In the genomic region with DNA sequence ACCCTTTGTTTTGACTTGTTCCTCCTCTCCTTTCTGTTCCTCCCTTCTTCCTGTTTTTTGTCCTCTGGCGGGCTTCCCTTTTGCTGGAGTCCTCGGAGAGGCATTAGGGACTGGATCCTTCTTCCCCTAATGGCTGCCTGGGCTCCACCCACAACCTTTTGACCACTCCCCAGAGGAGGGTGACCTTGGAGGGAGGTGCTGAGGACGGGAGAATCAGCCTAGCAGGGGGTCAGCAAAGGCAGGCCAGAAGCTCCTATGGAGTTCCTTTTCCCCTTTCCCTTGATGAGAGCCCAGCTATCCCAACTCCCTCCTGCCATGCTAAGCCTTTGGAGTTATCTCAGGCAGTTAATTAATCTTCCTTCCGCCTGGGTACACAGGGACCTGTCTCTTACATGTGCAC, we compare ENCODE assay signal across 8 mouse cellular contexts. TPM values are rescaled to one million over a fixed set of nuclear protein-coding genes. Genes with fewer than 3 reads are reported as not detected.
DNase-seq lines count a peak whose midpoint lies in the region; ATAC-seq lines count a peak whose summit lies in the region.

No protein-coding gene starts in this region.

- no peak for ATAC-seq in forebrain, embryonic 12.5 days (ENCODE audit: low FRiP score)
- no peak for ATAC-seq in limb, embryonic 11.5 days (ENCODE audit: insufficient number of reproducible peaks, low FRiP score, low TSS enrichment, low read depth)
- ATAC-seq in stomach, embryonic 15.5 days (ENCODE audit: insufficient read depth, low FRiP score, low read depth): no peak

- peak overlapping the region; percentile 94 for H3K9ac ChIP-seq in forebrain, embryonic 12.5 days
- peak overlapping the region; percentile 85 for H3K9ac ChIP-seq in limb, embryonic 11.5 days (ENCODE audit: low read length)
- peak overlapping the region; percentile 80; the same call in 1 of the 2 replicates for H3K9ac ChIP-seq in stomach, embryonic 15.5 days

- peak overlapping the region; percentile 92 for H3K4me2 ChIP-seq in forebrain, embryonic 12.5 days
- H3K4me2 ChIP-seq in limb, embryonic 11.5 days (ENCODE audit: low read depth, severe bottlenecking): peak overlapping the region; percentile 85
- H3K4me2 ChIP-seq in stomach, embryonic 15.5 days: peak overlapping the region; percentile 77

- peaks cover 21% of the 10 kb centered on the region for H3K36me3 ChIP-seq in forebrain, embryonic 12.5 days (replicated peaks)
- peaks cover 7% of the 10 kb centered on the region for H3K36me3 ChIP-seq in limb, embryonic 11.5 days (ENCODE audit: control insufficient read depth, insufficient read depth, low read length)
- H3K36me3 ChIP-seq in midbrain, embryonic 10.5 days: peaks cover 36% of the 10 kb centered on the region
- H3K36me3 ChIP-seq in stomach, embryonic 15.5 days: peaks cover 4% of the 10 kb centered on the region

- no peaks in the 10 kb centered on the region for H3K27me3 ChIP-seq in forebrain, embryonic 12.5 days
- no peaks in the 10 kb centered on the region for H3K27me3 ChIP-seq in limb, embryonic 11.5 days (ENCODE audit: control insufficient read depth, insufficient read depth, low read length)
- H3K27me3 ChIP-seq in midbrain, embryonic 10.5 days (ENCODE audit: low read depth, poor library complexity, severe bottlenecking): no peaks in the 10 kb centered on the region
- H3K27me3 ChIP-seq in stomach, embryonic 15.5 days (replicated peaks): no peaks in the 10 kb centered on the region

- DNase-seq in layer of hippocampus, adult 9-11 months: peak; percentile 31
- DNase-seq in layer of hippocampus, adult 8-10 months (ENCODE audit: low spot score in 2 of 2): no peak
- peak; percentile 71 for DNase-seq in heart, postnatal 4 days
- peak; percentile 42 for DNase-seq in limb, embryonic 11.5 days (ENCODE audit: low spot score)
- peak; percentile 50 for DNase-seq in midbrain, embryonic 10.5 days (ENCODE audit: low spot score)

- no peaks in the 10 kb centered on the region for H3K9me3 ChIP-seq in forebrain, embryonic 12.5 days
- H3K9me3 ChIP-seq in limb, embryonic 11.5 days (ENCODE audit: control insufficient read depth, low read length): no peaks in the 10 kb centered on the region
- no peaks in the 10 kb centered on the region for H3K9me3 ChIP-seq in midbrain, embryonic 10.5 days (replicated peaks)
- H3K9me3 ChIP-seq in stomach, embryonic 15.5 days: no peaks in the 10 kb centered on the region

- H3K27ac ChIP-seq in brown adipose tissue, adult 24 weeks (replicated peaks; ENCODE audit: low read depth, low read length): peak overlapping the region; percentile 82
- peak overlapping the region; percentile 93 for H3K27ac ChIP-seq in forebrain, embryonic 12.5 days
- no peak overlapping the region for H3K27ac ChIP-seq in limb, embryonic 11.5 days (replicated peaks; ENCODE audit: low read depth, low read length)
- peak overlapping the region; percentile 96 for H3K27ac ChIP-seq in midbrain, embryonic 10.5 days (replicated peaks)
- H3K27ac ChIP-seq in stomach, embryonic 15.5 days: peak overlapping the region; percentile 87

- H3K4me1 ChIP-seq in brown adipose tissue, adult 24 weeks (ENCODE audit: control insufficient read depth, insufficient read depth, insufficient read length, low read length): peaks cover 2% of the 10 kb centered on the region; the same call in 1 of the 2 replicates
- peaks cover 46% of the 10 kb centered on the region for H3K4me1 ChIP-seq in forebrain, embryonic 12.5 days
- peaks cover 6% of the 10 kb centered on the region for H3K4me1 ChIP-seq in limb, embryonic 11.5 days (ENCODE audit: control insufficient read depth, insufficient read depth, low read length)
- H3K4me1 ChIP-seq in midbrain, embryonic 10.5 days: peaks cover 42% of the 10 kb centered on the region
- peaks cover 29% of the 10 kb centered on the region for H3K4me1 ChIP-seq in stomach, embryonic 15.5 days

- peak overlapping the region; percentile 79 for H3K4me3 ChIP-seq in brown adipose tissue, adult 24 weeks (ENCODE audit: insufficient read depth, low read depth, low read length)
- H3K4me3 ChIP-seq in forebrain, embryonic 12.5 days (replicated peaks): peak overlapping the region; percentile 73
- H3K4me3 ChIP-seq in limb, embryonic 11.5 days (ENCODE audit: low read depth, low read length): peak overlapping the region; percentile 76
- H3K4me3 ChIP-seq in midbrain, embryonic 10.5 days: peak overlapping the region; percentile 79
- H3K4me3 ChIP-seq in stomach, embryonic 15.5 days (replicated peaks): peak overlapping the region; percentile 75

- 1% methylated on average over 4 of the region's 4 CpGs for WGBS in forebrain, embryonic 12.5 days
- 6% methylated on average over 4 of the region's 4 CpGs for WGBS in limb, embryonic 11.5 days
- WGBS in midbrain, embryonic 10.5 days: 8% methylated on average over 4 of the region's 4 CpGs
- 3% methylated on average over 4 of the region's 4 CpGs for WGBS in stomach, embryonic 15.5 days

RNA-seq across cellular contexts. Expression of a gene that starts 1.2 kb away (rescaled TPM):
- 10 to 100 TPM; 26.1 to 39.8 (median 33.0) TPM for total RNA-seq in layer of hippocampus, adult 8-10 months (2022)
- 20.0 and 25.7 TPM in 2 replicates for polyA plus RNA-seq in brown adipose tissue, adult 24 weeks (2012; ENCODE audit: insufficient read depth, insufficient read length, missing spikeins)
- 78.9 and 94.2 TPM in 2 replicates for polyA plus RNA-seq in forebrain, embryonic 12.5 days (2016; fragmentation: Nextera tagmentation; extraction: Ambion mirVana)
- total RNA-seq in heart, postnatal 4 days (2021): 10 to 100 TPM; 41.6 to 43.5 TPM
- 76.2 and 80.5 TPM in 2 replicates for polyA plus RNA-seq in limb, embryonic 11.5 days (2014; fragmentation: Nextera tagmentation; extraction: Ambion mirVana)
- polyA plus RNA-seq in midbrain, embryonic 10.5 days (2016; fragmentation: Nextera tagmentation; extraction: Ambion mirVana): 91.6 and 103 TPM in 2 replicates
- polyA plus RNA-seq in stomach, embryonic 15.5 days (2015; fragmentation: Nextera tagmentation; extraction: Ambion mirVana): 57.2 and 61.4 TPM in 2 replicates

RNA-seq across cellular contexts. Expression of a gene that starts 11.7 kb away (rescaled TPM):
- total RNA-seq in layer of hippocampus, adult 8-10 months (2022): 10 to 100 TPM in 1 of 4 experiments, 1 to 10 TPM in 3; 6.0 to 13.0 (median 7.4) TPM
- 7.9 and 17.6 TPM in 2 replicates for polyA plus RNA-seq in brown adipose tissue, adult 24 weeks (2012; ENCODE audit: insufficient read depth, insufficient read length, missing spikeins)
- polyA plus RNA-seq in forebrain, embryonic 12.5 days (2016; fragmentation: Nextera tagmentation; extraction: Ambion mirVana): 31.3 and 32.5 TPM in 2 replicates
- total RNA-seq in heart, postnatal 4 days (2021): 10 to 100 TPM; 11.7 to 16.9 TPM
- 36.9 and 38.4 TPM in 2 replicates for polyA plus RNA-seq in limb, embryonic 11.5 days (2014; fragmentation: Nextera tagmentation; extraction: Ambion mirVana)
- polyA plus RNA-seq in midbrain, embryonic 10.5 days (2016; fragmentation: Nextera tagmentation; extraction: Ambion mirVana): 44.1 and 46.7 TPM in 2 replicates
- polyA plus RNA-seq in stomach, embryonic 15.5 days (2015; fragmentation: Nextera tagmentation; extraction: Ambion mirVana): 66.3 and 70.7 TPM in 2 replicates

RNA-seq across cellular contexts. Expression of a gene that starts 16.1 kb away (rescaled TPM):
- under 1 TPM in 2 of 4 experiments, not detected in 2; 0.27 to 0.36 TPM for total RNA-seq in layer of hippocampus, adult 8-10 months (2022)
- polyA plus RNA-seq in brown adipose tissue, adult 24 weeks (2012; ENCODE audit: insufficient read depth, insufficient read length, missing spikeins): not detected in 2 replicates
- 0.27 and 0.35 TPM in 2 replicates for polyA plus RNA-seq in forebrain, embryonic 12.5 days (2016; fragmentation: Nextera tagmentation; extraction: Ambion mirVana)
- under 1 TPM in 1 of 2 experiments, not detected in 1; 0.12 TPM for total RNA-seq in heart, postnatal 4 days (2021)
- 0.16 and 0.19 TPM in 2 replicates for polyA plus RNA-seq in limb, embryonic 11.5 days (2014; fragmentation: Nextera tagmentation; extraction: Ambion mirVana)
- polyA plus RNA-seq in midbrain, embryonic 10.5 days (2016; fragmentation: Nextera tagmentation; extraction: Ambion mirVana): 0.10 TPM in 2 replicates
- polyA plus RNA-seq in stomach, embryonic 15.5 days (2015; fragmentation: Nextera tagmentation; extraction: Ambion mirVana): 0.85 and 0.88 TPM in 2 replicates

RNA-seq across cellular contexts. Expression of a gene that starts 30.0 kb away (rescaled TPM):
- total RNA-seq in layer of hippocampus, adult 8-10 months (2022): not detected
- polyA plus RNA-seq in brown adipose tissue, adult 24 weeks (2012; ENCODE audit: insufficient read depth, insufficient read length, missing spikeins): not detected in 2 replicates
- polyA plus RNA-seq in forebrain, embryonic 12.5 days (2016; fragmentation: Nextera tagmentation; extraction: Ambion mirVana): not detected in 2 replicates
- total RNA-seq in heart, postnatal 4 days (2021): not detected
- polyA plus RNA-seq in limb, embryonic 11.5 days (2014; fragmentation: Nextera tagmentation; extraction: Ambion mirVana): not detected in 2 replicates
- polyA plus RNA-seq in midbrain, embryonic 10.5 days (2016; fragmentation: Nextera tagmentation; extraction: Ambion mirVana): not detected in 2 replicates
- not detected in 2 replicates for polyA plus RNA-seq in stomach, embryonic 15.5 days (2015; fragmentation: Nextera tagmentation; extraction: Ambion mirVana)

RNA-seq across cellular contexts. Expression of a gene that starts 41.5 kb away (rescaled TPM):
- under 1 TPM; 0.31 to 0.43 (median 0.37) TPM for total RNA-seq in layer of hippocampus, adult 8-10 months (2022)
- not detected in 2 replicates for polyA plus RNA-seq in brown adipose tissue, adult 24 weeks (2012; ENCODE audit: insufficient read depth, insufficient read length, missing spikeins)
- polyA plus RNA-seq in forebrain, embryonic 12.5 days (2016; fragmentation: Nextera tagmentation; extraction: Ambion mirVana): 0.24 and 0.77 TPM in 2 replicates
- total RNA-seq in heart, postnatal 4 days (2021): under 1 TPM in 1 of 2 experiments, not detected in 1; 0.23 TPM
- polyA plus RNA-seq in limb, embryonic 11.5 days (2014; fragmentation: Nextera tagmentation; extraction: Ambion mirVana): not detected in 2 replicates
- 0.21 TPM in 1 of 2 replicates, not detected in the other for polyA plus RNA-seq in midbrain, embryonic 10.5 days (2016; fragmentation: Nextera tagmentation; extraction: Ambion mirVana)
- polyA plus RNA-seq in stomach, embryonic 15.5 days (2015; fragmentation: Nextera tagmentation; extraction: Ambion mirVana): 0.13 and 0.22 TPM in 2 replicates

Comparison
In these comparisons a context has a peak if more than half of its experiments do, and no peak if none do; other contexts are left out.
1. DNase-seq: peak in layer of hippocampus, adult 9-11 months (single experiment), heart, postnatal 4 days (single experiment), limb, embryonic 11.5 days (single experiment) and midbrain, embryonic 10.5 days (single experiment); none in layer of hippocampus, adult 8-10 months (0 of 2).
2. Peak in every context shown above with its lines, with median percentiles within 50 percentile points of each other: H3K4me3 ChIP-seq, H3K4me2 ChIP-seq and H3K9ac ChIP-seq.